Mouse (Mus musculus) adrenal gland, postnatal 25 days (tissue): Measurements from ENCODE around the gene Slc39a11. TPM values are rescaled to one million over a fixed set of nuclear protein-coding genes. Genes with fewer than 3 reads are reported as not detected.

ENCODE experiments used
- DNase-seq: peaks from one replicate; pipeline ENCODE4 v3.0.0; 2021; ENCODE audit warnings: mixed read lengths
- total RNA-seq: library from RNA; stranded (reverse); gene quantifications from 2 replicates; pipeline ENCODE4 v1.2.3, GENCODE M21; 2021

The Slc39a11 gene
- total RNA-seq, 1 experiment from 2014 or later: 26.3 TPM

GRCm38 (mm10) chr11:113230410-113231132 is 419.3 kb downstream of the Slc39a11 start:
- DNase-seq: no peak

DNA sequence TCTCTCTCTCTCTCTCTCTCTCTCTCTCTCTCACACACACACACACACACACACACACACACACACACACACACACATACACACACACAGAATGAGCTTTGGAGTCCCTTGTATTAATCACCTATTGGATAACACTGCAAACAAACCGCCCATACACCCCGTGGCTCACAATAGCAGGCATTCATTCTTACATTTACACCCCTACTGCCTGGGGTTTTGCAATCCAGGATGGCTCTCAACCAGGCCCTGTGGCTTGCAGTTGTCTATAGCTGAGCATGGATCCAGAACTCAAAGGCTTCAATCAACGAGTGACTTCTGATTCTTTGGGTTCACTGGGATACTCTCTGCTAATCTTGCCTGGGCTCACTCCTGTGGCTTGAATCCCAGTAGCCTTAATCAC is 424.1 kb downstream of the Slc39a11 start:
- DNase-seq: no peak

GRCm38 (mm10) chr11:113223756-113224323 is 426.0 kb downstream of the Slc39a11 start:
- peak; percentile 34 for DNase-seq

DNA sequence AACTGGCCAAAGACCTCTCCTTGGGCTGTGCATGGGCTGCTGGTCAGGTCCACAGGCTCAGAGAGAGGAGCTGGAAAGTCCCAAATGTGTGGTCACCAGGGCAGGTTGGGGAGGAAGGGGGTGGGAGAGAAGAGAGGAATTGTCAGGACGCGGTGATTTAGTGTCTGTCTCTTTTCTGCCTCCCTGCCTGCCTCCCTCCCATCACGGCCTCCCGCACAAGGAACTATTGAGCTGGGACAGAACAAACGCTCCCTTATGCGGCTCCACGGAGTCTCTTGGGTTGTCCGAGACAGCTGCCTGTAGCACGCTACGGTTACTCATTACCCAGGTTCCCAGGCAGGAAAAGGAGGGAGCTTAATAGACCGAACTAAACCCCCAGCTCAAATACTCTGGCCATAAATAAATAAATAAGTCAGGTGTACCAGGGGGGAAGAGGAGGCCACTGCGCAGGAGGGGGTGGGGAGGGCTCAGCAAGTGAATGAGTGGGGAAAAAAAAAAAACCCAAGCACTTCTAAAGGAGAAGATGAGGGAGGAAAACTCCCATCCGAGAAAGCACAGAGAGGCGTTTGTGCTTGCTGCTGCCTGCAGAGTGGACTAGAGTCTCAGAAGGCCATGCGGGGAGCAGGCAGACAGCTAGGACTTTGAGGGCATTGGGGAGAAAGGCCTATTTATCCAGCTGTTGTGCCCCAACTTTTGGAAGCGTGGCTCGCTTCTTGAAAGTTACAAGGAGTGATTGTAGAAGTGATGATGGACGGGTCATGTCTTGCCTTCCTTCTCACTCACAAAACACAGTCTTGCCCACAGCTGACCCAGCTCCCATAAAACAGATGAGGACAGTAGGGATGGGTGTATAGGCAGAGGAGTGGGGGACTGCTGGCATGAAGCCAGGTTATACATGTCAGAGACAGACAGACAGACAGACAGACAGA is 428.3 kb downstream of the Slc39a11 start:
- no peak for DNase-seq

DNA sequence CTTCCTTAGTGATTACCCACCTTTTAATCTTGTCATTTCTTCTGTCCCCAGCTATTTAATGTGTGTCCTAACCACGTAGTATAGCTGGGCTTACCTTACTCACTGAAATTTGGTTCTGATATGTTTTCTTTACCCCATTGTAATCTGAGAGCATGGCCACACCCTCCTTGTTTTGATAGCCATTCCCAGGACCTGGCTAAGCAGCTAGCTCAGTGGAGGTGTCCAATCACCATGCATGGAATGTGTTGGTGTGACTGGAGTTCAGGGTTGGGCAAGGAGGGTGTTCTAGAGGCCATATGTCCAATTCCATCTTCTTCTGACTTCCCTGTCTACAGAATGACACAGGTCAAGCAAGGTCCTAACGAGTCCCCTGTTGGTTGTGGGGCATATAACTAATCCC is 429.2 kb downstream of the Slc39a11 start:
- DNase-seq: no peak

GRCm38 (mm10) chr11:113214741-113215140 is 435.1 kb downstream of the Slc39a11 start:
- no peak for DNase-seq

GRCm38 (mm10) chr11:113212390-113213025 is 437.4 kb downstream of the Slc39a11 start:
- DNase-seq: no peak

GRCm38 (mm10) chr11:113209220-113209878 is 440.5 kb downstream of the Slc39a11 start:
- DNase-seq: no peak

DNA sequence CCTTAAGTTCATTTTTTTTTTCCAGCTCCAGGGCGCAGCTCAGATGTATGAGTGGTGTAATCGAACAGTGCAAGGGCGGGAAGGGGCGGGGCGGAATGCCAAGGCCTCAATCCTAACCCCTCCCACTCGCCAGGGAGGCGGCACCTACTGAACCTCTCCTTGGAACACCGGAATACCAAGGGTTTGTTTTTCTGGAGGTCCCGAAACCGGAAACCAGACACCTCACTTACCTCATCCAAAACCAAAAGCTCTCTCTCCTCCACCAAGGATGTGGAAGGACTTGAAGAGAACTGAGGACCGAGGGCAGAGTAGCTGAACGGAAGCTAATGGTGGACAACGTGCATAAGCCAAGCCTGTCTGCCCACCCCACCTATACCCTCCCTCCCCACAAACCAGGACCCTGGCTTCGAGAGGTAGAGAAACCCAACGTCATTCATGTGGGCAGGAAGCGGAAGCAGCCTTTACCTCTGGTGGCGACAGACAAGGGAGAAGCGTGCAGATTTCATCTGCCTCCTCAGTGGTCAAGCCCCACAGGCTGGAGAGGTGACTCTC is 441.3 kb downstream of the Slc39a11 start:
- DNase-seq: no peak

DNA sequence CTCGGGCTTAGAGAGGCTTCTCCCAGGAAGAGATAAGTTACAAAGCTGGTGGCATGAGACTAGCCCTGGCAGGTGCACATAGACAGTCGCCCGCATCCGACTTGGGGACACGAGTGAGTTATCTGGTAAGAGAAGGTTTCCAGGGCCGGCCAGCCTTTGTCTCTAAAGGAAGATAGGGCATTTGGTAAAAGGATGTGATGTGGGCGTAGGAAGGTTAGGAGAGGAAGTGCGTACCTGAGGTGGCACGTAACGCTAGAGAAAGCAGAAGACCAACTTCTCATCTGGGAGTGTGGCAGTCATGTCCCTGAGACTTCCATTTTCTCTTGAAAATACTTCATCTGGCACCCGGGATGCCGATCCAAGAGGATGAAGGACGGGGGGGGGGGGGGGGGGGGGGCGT is 441.9 kb downstream of the Slc39a11 start:
- DNase-seq: no peak

DNA sequence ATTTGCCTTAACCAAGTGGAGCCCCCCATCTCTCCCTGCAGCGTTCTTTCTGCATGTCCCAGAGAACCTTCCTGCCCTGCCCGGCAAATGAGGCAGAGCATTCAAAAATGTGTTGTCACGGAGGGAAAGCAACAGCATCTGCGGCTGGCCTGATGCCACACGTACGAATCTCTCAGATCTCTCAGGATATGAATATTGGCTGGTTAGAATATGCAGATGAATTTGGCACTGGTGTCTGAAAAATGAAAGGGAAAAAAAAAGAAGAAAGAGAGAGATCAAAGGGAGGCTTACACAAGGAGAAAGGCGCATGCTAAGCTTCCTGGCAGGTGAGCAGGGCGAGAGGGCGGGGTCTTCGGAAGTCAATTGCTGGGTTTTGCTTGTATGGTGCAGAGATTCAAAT is 443.8 kb downstream of the Slc39a11 start:
- no peak for DNase-seq

GRCm38 (mm10) chr11:113203008-113203407 is 446.9 kb downstream of the Slc39a11 start:
- DNase-seq: no peak

GRCm38 (mm10) chr11:113201470-113201997 is 448.3 kb downstream of the Slc39a11 start:
- DNase-seq: peak; percentile 77

DNA sequence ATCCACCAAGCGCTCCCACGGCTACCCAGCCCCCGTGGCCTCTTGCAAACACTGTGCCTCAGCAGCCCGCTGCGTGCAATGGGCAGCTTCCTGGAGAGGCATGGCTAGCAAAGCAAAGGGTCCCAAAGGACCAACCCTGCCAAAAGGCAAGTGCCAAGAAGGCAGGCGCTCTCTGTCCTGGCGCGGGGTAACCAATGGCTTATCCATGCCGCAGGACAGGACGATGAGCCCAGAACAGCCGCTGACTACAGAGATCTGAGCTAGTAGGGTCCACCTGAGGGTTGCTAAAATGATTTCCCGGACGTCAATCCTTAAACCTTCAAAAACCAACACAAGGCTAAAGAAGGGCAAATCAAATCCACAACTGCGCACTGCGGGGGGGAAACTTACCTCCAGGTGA is 449.0 kb downstream of the Slc39a11 start:
- DNase-seq: no peak

GRCm38 (mm10) chr11:113198586-113198985 is 451.3 kb downstream of the Slc39a11 start:
- no peak for DNase-seq

GRCm38 (mm10) chr11:113197624-113198023 is 452.3 kb downstream of the Slc39a11 start:
- DNase-seq: no peak

- DNase-seq: no peak
Measured at GRCm38 (mm10) chr11:113196234-113197007, 453.5 kb downstream of the Slc39a11 start.
